Mouse (Mus musculus) embryonic stem cell, embryonic (primary cell): ENCODE measurements at regions not wholly inside any gene's neighbourhood (a gene's known extent, or its start where the extent isn't known, plus 50 kb on each side); places are given as distances from the start of the nearest gene placed in this dataset.
"Not testable (repeated sequence)": the region's sequence is repeated elsewhere in the genome, so short reads cannot be mapped to it uniquely, and the experiment has no call there.

Experiments used
- CTCF ChIA-PET, 4 experiments: fragments of 300-600 bp in 2 of 4; fragments of 350-600 bp in 2 of 4; sonication (Branson Sonifier 250); formaldehyde crosslinking; loops; one replicate each; lab custom pipeline; 2022; ENCODE audit warnings: inconsistent platforms in 2 of 4; lab: Charles Lee
- POLR2A ChIA-PET, 4 experiments: fragments of 300-600 bp in 2 of 4; fragments of 350-600 bp in 2 of 4; sonication (Branson Sonifier 250); formaldehyde crosslinking; loops; one replicate each; lab custom pipeline; 2022; ENCODE audit warnings: antibody characterized with exemption in 4 of 4, inconsistent platforms in 1 of 4; lab: Charles Lee

DNA sequence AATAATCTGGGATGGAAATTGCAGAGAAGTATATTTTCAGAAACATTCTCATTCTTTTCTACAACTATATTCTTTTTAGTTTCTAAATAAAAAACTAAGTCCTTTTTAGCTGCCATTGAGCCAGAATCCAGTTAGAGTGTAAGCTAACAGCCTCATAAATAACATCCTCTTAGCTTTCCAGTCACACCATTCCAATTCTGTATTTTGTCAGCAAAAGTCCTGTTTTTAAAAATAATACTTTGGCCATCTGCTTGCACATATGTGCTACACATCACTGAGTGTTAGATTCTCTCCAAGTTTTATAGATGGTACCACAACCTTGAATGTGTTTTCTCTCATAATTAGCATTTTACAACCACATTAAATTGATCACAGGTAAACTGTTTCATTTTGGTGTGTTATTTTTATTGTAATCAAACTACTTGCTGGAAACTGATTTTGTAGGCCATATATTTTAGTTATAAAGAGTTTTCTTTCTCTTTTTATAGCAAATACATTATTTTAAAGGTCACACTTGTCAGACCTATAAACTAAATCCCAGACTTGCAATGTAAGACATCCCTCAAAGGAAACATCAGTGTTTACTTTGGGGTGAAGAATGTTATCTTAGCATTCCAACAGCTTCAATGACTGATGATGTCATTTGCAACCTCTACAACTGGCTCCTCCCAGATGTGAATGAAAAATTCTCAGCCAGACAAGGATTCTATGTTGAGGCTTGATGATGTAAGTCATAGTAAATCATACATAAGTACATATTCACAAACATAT, 1878.9 kb upstream of the Flrt2 start:
- ChIA-PET POLR2A (no interaction called here), CTCF (no interaction called here)

DNA sequence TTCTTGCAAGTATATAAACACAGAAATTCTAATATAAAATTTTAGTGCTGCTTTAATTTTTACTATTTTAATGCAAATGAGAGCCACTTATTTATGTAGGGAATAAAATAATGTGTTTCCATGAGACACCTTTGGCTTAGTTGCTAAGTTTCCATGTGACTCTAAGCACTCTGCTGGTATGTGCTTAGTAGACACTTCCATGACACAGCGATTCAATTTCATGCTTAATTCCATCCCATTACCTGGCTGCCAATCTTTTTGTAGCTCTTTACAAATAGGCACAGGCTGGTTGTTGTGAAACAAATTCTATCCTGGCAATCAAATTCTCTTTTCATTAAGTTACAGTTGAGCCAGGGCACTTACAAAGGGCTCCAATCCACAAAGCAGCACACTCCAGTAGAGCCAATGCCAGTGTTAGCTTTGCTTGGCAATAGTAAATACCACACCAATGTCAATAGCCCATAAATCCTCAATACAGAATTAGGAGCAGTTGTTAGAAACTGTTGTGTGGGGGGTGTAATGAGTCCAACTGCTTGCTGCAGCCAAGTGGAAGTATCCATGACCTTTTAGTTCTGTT, 1841.0 kb upstream of the Flrt2 start:
- ChIA-PET CTCF (no interaction called here), POLR2A (no interaction called here)

- CTCF ChIA-PET = no interaction called here
- POLR2A ChIA-PET = no interaction called here
Measured at GRCm38 (mm10) chr12:93851660-93852059, 1840.4 kb upstream of the Flrt2 start.

GRCm38 (mm10) chr12:93885946-93886345, 1806.1 kb upstream of the Flrt2 start:
- POLR2A ChIA-PET = no interaction called here
- CTCF ChIA-PET = no interaction called here

DNA sequence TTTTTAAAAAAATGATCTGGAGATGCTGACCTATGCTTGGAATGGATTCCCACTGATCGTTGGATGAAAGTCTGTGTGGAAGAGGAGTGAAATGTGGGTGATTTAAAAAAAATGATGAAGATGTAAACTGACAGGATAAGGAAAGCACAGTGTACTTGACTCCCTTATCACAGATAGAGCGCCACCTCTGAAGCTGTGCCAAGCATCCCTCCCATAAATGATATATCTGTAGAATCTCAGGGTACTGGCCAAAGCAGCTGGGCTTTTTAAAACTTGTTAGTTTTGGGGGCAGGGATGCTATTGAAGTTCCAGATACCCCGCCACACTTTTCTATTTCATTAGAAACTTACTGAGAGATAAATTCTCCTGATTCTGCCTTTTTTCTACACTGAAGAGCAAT, 1801.9 kb upstream of the Flrt2 start:
- POLR2A ChIA-PET = no interaction called here

DNA sequence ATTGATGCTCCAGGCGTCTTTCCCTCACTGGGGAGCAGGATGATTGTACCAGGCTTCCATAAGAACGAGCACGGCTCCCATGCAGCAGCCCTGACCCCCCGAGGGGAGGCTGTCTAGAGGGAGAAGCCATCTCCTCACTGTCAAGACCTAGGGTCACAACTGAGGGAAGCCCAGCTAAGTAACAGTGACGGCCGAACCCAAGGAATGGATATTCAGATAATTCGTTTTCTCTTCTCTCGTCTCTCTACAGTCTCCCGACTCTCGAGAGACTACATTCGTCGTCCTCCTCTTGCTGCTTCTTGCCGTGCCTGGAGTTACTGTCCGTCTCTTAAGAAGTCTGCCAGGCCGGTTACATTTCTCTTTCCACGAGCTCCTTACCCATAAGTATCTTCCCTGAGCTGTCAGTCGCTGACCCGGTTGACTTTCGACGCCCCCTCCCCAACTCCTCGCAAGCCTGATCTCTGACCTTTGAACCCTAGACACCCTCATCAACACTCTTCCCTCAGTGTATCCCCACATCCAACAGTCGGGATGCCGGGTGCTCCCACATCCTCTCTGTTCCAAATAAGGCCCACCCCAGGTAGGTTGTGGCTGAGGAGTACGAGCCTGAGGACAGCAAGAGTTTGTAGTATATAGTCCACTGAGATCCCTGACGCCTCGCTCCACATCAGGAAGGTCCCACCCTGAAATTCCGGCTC, 1763.3 kb upstream of the Flrt2 start:
- POLR2A ChIA-PET, CTCF ChIA-PET: not testable (repeated sequence)

More for the DNA sequence above, 1801.9 kb upstream of the Flrt2 start:
- CTCF ChIA-PET = no interaction called here

DNA sequence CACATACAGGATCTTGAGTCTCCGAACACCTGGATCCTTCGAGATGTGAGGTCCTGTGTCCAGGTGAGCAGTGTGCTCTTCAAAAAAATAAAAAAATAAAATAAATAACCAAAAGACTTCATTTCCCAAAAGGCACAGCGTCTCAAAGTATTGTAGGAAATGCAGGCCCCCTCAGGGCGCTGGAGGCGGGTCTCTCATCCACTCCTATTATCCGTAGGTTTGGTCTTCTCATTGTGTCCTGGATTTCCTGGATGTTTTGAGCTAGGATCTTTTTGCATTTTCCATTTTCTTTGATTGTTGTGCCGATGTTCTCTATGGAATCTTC, 1762.8 kb upstream of the Flrt2 start:
- POLR2A ChIA-PET, CTCF ChIA-PET: not testable (repeated sequence)

- POLR2A ChIA-PET, CTCF ChIA-PET: not testable (repeated sequence)
Measured at GRCm38 (mm10) chr12:93930242-93930641, 1761.8 kb upstream of the Flrt2 start.

DNA sequence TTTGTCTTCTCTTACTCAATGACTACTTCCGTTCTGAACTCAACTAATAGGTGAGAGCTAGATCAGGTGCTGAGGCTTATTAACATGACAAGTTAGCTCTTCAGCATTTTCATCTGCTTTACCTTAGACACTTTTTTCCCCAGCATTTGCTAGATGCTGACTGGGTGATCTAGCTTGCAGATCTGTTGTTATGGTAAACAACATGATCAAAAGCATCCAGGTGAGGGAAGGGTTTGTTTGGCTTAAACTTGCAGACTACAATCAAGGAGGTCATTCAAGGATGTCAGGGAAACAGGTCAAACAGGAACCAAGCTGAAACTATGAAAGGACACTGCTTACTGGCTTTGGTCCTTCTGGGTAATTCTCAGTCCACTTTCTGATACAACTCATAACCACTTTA, 1731.2 kb upstream of the Flrt2 start:
- CTCF ChIA-PET = no interaction called here
- POLR2A ChIA-PET = no interaction called here

DNA sequence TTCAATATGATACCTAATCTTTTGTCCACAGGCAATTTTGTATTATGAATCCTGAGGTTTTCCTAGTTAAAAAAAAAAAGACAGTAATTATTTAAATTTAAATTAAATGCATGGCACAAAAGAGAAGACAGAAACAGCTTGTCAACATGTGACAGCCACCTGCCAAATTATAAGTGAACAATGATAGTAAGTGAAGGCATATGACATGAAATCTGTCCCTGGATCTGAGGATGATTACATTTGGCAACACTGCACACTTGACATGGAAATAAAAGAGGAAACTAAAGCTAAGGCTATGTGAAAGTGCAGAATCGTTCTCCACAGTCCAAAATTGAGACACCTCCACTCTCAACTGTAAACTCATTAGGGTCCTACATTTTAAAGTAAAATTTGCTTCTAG, 1710.7 kb upstream of the Flrt2 start:
- CTCF ChIA-PET = no interaction called here
- POLR2A ChIA-PET = no interaction called here

GRCm38 (mm10) chr12:93991531-93991930, 1700.5 kb upstream of the Flrt2 start:
- CTCF ChIA-PET = no interaction called here

DNA sequence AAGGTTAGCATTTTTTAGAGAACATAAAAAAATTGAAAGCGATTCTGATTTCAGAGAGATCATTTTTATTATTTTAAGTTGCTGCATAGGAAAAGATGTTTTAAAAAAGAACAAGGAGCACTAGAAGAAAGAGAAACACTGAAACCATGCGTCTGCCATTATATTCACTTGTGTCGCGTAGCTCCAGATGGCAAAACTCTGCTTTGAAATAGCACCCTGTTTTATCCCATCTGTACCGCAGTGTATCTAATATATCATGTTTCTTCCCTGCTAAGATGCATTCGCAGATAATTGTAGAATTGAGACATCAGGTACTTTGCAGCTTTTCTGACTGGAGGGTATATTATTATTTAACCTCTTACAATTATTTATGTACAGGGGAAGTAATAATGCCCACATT, 1698.2 kb upstream of the Flrt2 start:
- ChIA-PET CTCF (no interaction called here), POLR2A (no interaction called here)

More at GRCm38 (mm10) chr12:93991531-93991930, 1700.5 kb upstream of the Flrt2 start:
- POLR2A ChIA-PET = no interaction called here

DNA sequence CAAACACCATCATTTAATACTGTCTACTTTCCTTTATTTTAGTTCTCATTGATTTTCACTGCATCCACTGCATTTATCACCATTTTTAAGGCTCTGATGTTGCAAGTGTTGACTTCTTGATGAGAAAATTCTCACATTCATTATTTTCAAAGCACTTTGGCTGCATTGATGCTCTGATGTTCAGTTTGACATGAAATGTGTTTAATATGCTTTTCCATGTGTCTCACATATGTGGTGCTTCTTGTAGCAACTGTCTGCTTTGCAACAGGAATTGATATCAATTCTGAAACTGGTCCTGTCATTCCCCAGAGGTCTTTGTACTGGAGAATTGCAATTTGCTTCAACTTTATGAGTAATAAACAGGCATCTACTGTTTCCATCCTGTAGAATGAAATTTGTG, 1676.1 kb upstream of the Flrt2 start:
- CTCF ChIA-PET = no interaction called here
- POLR2A ChIA-PET = no interaction called here

DNA sequence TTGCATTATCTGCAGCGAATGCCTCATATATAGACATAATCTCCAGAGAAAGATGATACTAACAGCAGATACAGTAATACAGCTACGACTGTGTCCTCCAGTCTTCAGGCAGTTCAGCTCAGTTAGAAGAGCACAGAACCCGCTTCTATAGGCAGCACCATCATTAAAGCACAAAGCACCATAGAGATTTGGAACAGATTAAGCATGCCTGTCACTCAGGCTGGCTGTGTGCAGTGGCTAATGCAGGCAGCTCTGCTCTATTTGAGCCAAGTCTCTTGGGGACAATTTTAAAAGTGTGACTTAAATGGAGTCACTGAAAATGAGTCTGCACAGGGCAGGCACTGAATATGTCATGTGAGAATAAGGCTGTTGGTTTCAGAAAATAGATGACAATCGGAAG, 1660.7 kb upstream of the Flrt2 start:
- ChIA-PET POLR2A (no interaction called here), CTCF (no interaction called here)

DNA sequence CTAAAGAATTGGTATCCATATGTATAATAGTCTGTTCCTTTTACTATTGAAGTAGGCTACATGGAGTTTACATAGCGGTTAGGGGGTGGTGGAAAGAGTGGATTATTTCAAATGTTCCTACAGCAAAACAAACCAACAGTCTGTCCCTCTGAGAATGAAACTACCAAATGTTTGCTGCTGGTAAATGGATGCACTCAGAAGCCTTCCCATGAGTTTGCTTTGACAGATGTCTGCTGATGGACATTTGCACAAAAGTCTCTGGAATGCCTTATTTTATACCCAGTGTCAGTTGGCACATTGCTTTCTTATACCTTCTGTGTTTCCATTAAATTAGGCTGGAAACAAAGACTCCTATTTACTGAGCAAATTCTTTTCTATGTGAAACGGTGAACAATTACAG, 1644.1 kb upstream of the Flrt2 start:
- ChIA-PET POLR2A (no interaction called here), CTCF (no interaction called here)

- CTCF ChIA-PET = interaction anchor here in 1 of 4 experiments (0.6 kb wide), 1 partner anchor 508 kb away, joined by 5 read pairs; no protein-coding TSS in a partner anchor
- POLR2A ChIA-PET = no interaction called here
Measured at GRCm38 (mm10) chr12:94057767-94058166, 1634.3 kb upstream of the Flrt2 start.

DNA sequence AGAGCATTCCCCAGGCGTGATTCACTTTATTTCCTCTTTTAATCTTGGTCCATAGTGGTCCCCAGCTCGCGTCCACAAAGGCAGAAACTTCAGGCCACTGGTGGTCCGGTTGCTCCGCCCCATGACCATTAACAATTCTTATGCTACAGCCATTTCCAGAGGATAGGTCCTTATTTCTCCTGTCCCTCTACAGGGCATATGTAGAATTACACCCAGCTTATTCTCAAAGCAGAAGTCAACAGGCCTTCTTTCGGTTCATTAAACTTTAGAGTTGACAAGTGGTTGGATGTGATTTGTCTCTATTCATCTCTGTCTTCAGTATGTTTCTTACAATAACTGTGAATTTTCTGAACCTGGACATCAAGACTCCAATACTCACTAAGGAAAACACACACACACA, 1632.4 kb upstream of the Flrt2 start:
- ChIA-PET CTCF (interaction anchor here in 3 of 4 experiments (0.6 to 0.7 kb wide), 3 partner anchors 220 to 1760 kb away, joined by 3 to 4 read pairs (median 4); no protein-coding TSS in a partner anchor), POLR2A (interaction anchor here in 1 of 4 experiments (0.7 kb wide), 1 partner anchor 9 kb away, joined by 4 read pairs; no protein-coding TSS in a partner anchor)

- CTCF ChIA-PET = no interaction called here
Measured at GRCm38 (mm10) chr12:94060336-94060735, 1631.7 kb upstream of the Flrt2 start.

GRCm38 (mm10) chr12:94066444-94067152, 1625.4 kb upstream of the Flrt2 start:
- ChIA-PET CTCF (no interaction called here), POLR2A (interaction anchor here in 1 of 4 experiments (1.0 kb wide), 1 partner anchor 9 kb away, joined by 3 read pairs; no protein-coding TSS in a partner anchor)

More at GRCm38 (mm10) chr12:94060336-94060735, 1631.7 kb upstream of the Flrt2 start:
- POLR2A ChIA-PET = no interaction called here
